Mouse (Mus musculus) v-Abl transformed pro-B cells (cell line): Measurements from ENCODE around the gene Map7d1.

ENCODE experiments used
- in situ Hi-C, 2 experiments: fragments of 400-800 bp; cut with MboI; formaldehyde crosslinking; loops; one replicate each; pipeline ENCODE4 v1.15.1; 2025; ENCODE audit not compliant: unreplicated experiment in 2 of 2

The Map7d1 gene

GRCm38 (mm10) chr4:126217771-126218170, 38.4 kb downstream of the Map7d1 start:
- in situ Hi-C loops, result no loop called here

- in situ Hi-C loops, result no loop called here
These were observed 49.1 kb downstream of the Map7d1 start for GRCm38 (mm10) chr4:126207081-126207480.

- in situ Hi-C loops, result no loop called here
These were observed 50.8 kb downstream of the Map7d1 start for GRCm38 (mm10) chr4:126205386-126205785.

- in situ Hi-C loops, result no loop called here
These were observed 51.4 kb downstream of the Map7d1 start for GRCm38 (mm10) chr4:126204661-126205230.

GRCm38 (mm10) chr4:126204016-126204415, 52.1 kb downstream of the Map7d1 start:
- in situ Hi-C loops, result no loop called here

- in situ Hi-C loops, result no loop called here
These were observed 52.7 kb downstream of the Map7d1 start for GRCm38 (mm10) chr4:126203336-126203895.

- in situ Hi-C loops, result no loop called here
These were observed 53.6 kb downstream of the Map7d1 start, which contains the start of gene Thrap3 for GRCm38 (mm10) chr4:126202303-126203181. Gene Thrap3, minus strand, starts transcription at chr4:126202760.

GRCm38 (mm10) chr4:126201514-126202302, 54.4 kb downstream of the Map7d1 start:
- in situ Hi-C loops, result no loop called here

GRCm38 (mm10) chr4:126200656-126201055, 55.5 kb downstream of the Map7d1 start:
- in situ Hi-C loops, result no loop called here

- in situ Hi-C loops, result no loop called here
These were observed 56.1 kb downstream of the Map7d1 start for GRCm38 (mm10) chr4:126200036-126200435.

- in situ Hi-C loops, result no loop called here
These were observed 56.6 kb downstream of the Map7d1 start for GRCm38 (mm10) chr4:126199556-126199955.

GRCm38 (mm10) chr4:126197485-126197884, 58.7 kb downstream of the Map7d1 start:
- in situ Hi-C loops, result no loop called here

- in situ Hi-C loops, result no loop called here
These were observed 61.2 kb downstream of the Map7d1 start for GRCm38 (mm10) chr4:126194916-126195315.

- in situ Hi-C loops, result no loop called here
These were observed 61.9 kb downstream of the Map7d1 start for GRCm38 (mm10) chr4:126194216-126194615.

- in situ Hi-C loops, result no loop called here
These were observed 65.5 kb downstream of the Map7d1 start for GRCm38 (mm10) chr4:126190636-126191035.

- in situ Hi-C loops, result loop anchor here in 1 of 2 experiments (5.0 kb wide), 1 partner anchor 70 kb away; the partner anchor contains the start of gene Map7d1
These were observed 69.0 kb downstream of the Map7d1 start for GRCm38 (mm10) chr4:126187096-126187495.

- in situ Hi-C loops, result loop anchor here (5.0 kb wide), 3 partner anchors 39 to 79 kb away; partner anchors contain the start of gene Trappc3 (in 1 of the 2)
These were observed 73.1 kb downstream of the Map7d1 start for GRCm38 (mm10) chr4:126183034-126183433.
